Mouse (Mus musculus) heart, embryonic 15.5 days (tissue): ENCODE results near the gene Rnf207. TPM values are rescaled to one million over a fixed set of nuclear protein-coding genes. Genes with fewer than 3 reads are reported as not detected.

Experiments used
- ATAC-seq: fragments of 200-750 bp; cut with Nextera tagmentation; replicated peaks from 2 replicates; pipeline ENCODE4 v1.8.0; 2017; ENCODE audit warnings: low read depth, moderate TSS enrichment; ENCODE audit not compliant: insufficient number of reproducible peaks, insufficient read depth, low FRiP score
- H3K27ac ChIP-seq: fragments of 300-500 bp; sonication (generic); 2 replicates; pipeline ENCODE4 v1.5.1; 2015; ENCODE audit warnings: mild to moderate bottlenecking, inconsistent platforms
- H3K27me3 ChIP-seq: fragments of 300-500 bp; sonication (generic); 2 replicates; pipeline ENCODE4 v1.6.1; 2015; ENCODE audit warnings: inconsistent platforms
- H3K36me3 ChIP-seq: fragments of 300-500 bp; sonication (generic); 2 replicates; pipeline ENCODE4 v1.6.1; 2015; ENCODE audit warnings: mild to moderate bottlenecking, inconsistent platforms
- H3K4me1 ChIP-seq: fragments of 300-500 bp; sonication (generic); replicated peaks from 2 replicates; pipeline ENCODE4 v1.6.1; 2015; ENCODE audit warnings: inconsistent platforms
- H3K4me2 ChIP-seq: fragments of 300-500 bp; sonication (generic); 2 replicates; pipeline ENCODE4 v1.6.1; 2015; ENCODE audit warnings: inconsistent platforms, mild to moderate bottlenecking, moderate library complexity
- H3K4me3 ChIP-seq: fragments of 300-500 bp; sonication (generic); 2 replicates; pipeline ENCODE4 v1.5.1; 2015; ENCODE audit warnings: mild to moderate bottlenecking, inconsistent platforms
- H3K9ac ChIP-seq: fragments of 300-500 bp; sonication (generic); 2 replicates; pipeline ENCODE4 v1.6.1; 2015; ENCODE audit warnings: mild to moderate bottlenecking, inconsistent platforms
- H3K9me3 ChIP-seq: fragments of 300-500 bp; sonication (generic); replicated peaks from 2 replicates; pipeline ENCODE4 v1.6.1; 2016; ENCODE audit warnings: inconsistent platforms
- WGBS: fragments of 180-500 bp; shearing (Covaris S2); methylation state at CpG from one replicate; pipeline ENCODE4 v1.1.7; 2015; ENCODE audit warnings: mixed read lengths; 5-methylcytosine and 5-hydroxymethylcytosine counted together
- polyA plus RNA-seq: library from polyadenylated mRNA; unstranded; fragments of >200 nt; fragmentation: Nextera tagmentation; extraction: Ambion mirVana; gene quantifications from 2 replicates; pipeline ENCODE4 v1.2.1, GENCODE M21; 2015

Gene Rnf207
- polyA plus RNA-seq, 1 experiment from 2014 or later: 103 TPM

DNA sequence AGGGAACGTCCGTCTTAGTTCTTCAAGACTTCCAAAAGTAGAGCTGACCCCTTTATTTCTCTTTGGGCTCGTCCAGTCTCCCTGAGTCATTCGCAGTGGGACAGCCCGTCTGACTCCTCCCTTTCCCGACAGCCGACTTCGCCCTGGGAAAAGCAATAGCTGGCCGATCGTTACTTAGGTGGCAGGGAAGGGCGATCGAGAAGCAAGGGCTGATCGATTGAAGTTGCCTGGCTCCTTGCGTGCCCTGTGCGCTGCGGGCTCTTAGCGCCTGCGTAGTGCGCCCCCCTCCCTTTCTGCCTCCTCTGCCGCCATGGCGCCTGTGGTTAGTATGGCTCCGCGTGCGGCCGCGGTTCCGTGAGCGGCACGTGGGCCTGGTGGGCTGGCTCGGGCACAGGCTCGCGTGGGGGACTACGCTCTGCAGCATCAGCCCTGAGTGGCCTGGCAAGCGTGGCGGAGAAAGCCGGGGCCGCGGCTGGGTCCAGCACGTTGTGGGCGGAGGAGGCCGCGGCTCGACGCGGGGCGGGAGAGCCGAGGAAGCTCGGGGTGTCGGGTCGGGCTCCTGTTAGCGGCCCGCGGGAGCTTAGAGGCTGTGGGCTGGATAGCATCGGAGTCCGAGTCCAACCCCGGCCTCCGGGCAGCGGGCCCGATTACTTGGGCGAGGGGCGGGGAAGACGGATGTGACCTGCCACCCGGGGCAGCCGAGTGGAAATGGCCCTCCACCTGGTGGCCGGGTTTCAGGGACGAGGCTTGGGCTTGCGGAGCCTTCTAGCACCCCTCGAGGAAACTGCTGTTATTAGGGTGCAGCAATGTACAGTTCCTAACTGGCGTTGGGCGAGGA is 7.0 kb upstream of the Rnf207 start, which contains the start of gene Rpl22:
TSS of gene Rpl22 (plus strand) at position 169 of the 838 bp plus-strand sequence.
- Histone ChIP-seq H3K36me3 (peaks cover 31% of the 10 kb centered on the region), H3K4me2 (peak within 1 kb of the TSS; percentile 78), H3K4me1 (peaks cover 12% of the 10 kb centered on the region), H3K27ac (peak within 1 kb of the TSS; percentile 58), H3K27me3 (no peaks in the 10 kb centered on the region), H3K4me3 (peak within 1 kb of the TSS; percentile 78), H3K9me3 (no peaks in the 10 kb centered on the region), H3K9ac (peak within 1 kb of the TSS; percentile 92)
- WGBS: under 1% methylated on average over 70 of the region's 70 CpGs
- peak; percentile 95 for ATAC-seq

- no peak; the same call in 1 of the 2 replicates for ATAC-seq
- WGBS: 44% methylated on average over 16 of the region's 16 CpGs
- H3K27ac ChIP-seq: no peak overlapping the region
These were observed 6.1 kb upstream of the Rnf207 start for GRCm38 (mm10) chr4:152324641-152325562.

DNA sequence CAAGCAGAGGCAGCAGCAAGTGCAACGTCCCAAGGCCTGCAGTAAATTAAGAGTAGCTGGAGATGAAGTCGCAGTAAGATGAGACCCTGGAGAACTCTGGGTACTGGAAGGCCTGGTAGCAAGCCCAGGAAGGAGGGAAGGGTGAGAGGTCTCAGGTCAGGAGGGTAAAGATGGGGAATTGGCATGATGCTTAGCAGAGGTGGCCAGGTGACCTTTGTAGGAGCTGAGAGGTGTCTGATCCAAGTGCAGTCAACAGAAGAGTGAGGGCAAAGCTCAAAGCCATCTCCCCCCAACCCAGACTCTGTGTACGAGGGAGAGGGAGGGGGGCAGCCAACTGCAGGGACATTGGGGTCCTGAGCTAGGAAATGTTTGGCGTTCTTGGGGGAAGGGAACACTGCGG is 2.7 kb upstream of the Rnf207 start:
- H3K27ac ChIP-seq: no peak overlapping the region
- ATAC-seq: no peak
- H3K4me3 ChIP-seq: no peak overlapping the region
- peaks cover 11% of the 10 kb centered on the region; the same call in 1 of the 2 replicates for H3K27me3 ChIP-seq
- H3K36me3 ChIP-seq: no peaks in the 10 kb centered on the region
- no peaks in the 10 kb centered on the region for H3K9me3 ChIP-seq
- H3K9ac ChIP-seq: no peak overlapping the region
- H3K4me1 ChIP-seq: peaks cover 19% of the 10 kb centered on the region
- WGBS: 53% methylated on average over 5 of the region's 5 CpGs
- H3K4me2 ChIP-seq: no peak overlapping the region

More at GRCm38 (mm10) chr4:152324641-152325562, 6.1 kb upstream of the Rnf207 start:
- Histone ChIP-seq H3K4me3 (peak overlapping the region; percentile 78), H3K9me3 (no peaks in the 10 kb centered on the region), H3K4me2 (peak overlapping the region; percentile 53), H3K4me1 (peaks cover 12% of the 10 kb centered on the region), H3K9ac (no peak overlapping the region), H3K36me3 (peaks cover 22% of the 10 kb centered on the region), H3K27me3 (no peaks in the 10 kb centered on the region)

DNA sequence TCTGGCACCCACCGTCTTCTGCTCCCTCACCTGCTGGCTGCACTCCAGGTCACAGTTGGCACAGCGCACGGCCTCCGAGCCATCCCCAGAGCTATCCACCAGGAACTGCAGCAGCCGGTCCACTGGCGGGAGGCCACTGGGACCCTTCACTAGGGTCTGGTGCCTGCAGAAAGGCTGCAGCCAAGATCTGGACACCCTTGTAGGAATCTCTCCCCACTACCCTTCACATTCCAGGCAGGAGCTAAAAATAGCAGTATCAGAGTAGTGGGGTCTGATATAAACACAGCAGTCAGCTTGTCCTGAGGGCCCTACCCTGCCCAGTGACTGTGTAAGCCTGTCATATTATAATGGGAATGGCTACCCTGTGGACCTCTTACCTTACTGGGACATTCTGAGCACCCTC is 1.2 kb downstream of the Rnf207 start:
- Histone ChIP-seq H3K27me3 (peaks cover 46% of the 10 kb centered on the region), H3K9me3 (no peaks in the 10 kb centered on the region), H3K36me3 (peaks cover 3% of the 10 kb centered on the region; the same call in 1 of the 2 replicates), H3K9ac (peak overlapping the region; percentile 61), H3K4me1 (peaks cover 49% of the 10 kb centered on the region), H3K4me2 (peak overlapping the region; percentile 69), H3K4me3 (peak overlapping the region; percentile 52), H3K27ac (peak overlapping the region; percentile 97)
- WGBS: 43% methylated on average over 6 of the region's 6 CpGs
- ATAC-seq: peak; percentile 77

DNA sequence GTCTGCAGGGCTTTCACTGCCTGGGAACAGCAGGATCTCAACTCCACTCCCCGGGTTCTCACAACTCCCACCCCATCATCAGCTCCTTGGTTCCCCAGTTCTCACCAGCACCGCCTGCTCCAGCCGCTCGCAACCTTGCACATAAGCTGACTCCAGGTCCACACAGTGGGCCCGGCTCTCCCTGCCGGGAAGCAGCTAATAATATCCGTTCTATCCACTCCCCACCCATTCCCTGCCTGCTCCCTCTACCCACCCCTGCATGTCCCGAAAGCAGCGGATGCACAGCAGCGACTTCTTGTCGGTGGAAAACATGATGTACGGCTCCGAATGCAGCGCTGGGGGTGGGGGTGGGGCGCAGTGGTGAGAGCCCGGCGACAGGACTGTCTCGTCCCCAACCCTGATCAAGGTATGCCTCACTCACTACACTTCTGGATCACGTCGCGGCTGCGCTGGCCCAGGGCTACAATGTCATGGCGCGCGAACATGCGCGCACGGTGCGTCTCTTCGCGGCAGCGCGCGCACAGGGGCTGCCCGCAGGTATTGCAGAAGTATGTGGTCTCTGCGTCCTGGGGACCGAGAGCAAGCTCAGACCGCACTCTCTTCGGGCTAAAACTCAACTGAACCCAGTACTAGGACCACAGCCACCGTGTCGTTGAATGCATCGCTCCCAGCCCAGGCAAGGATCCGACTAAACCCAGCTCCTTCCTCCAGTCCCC is 3.1 kb downstream of the Rnf207 start:
- peak overlapping the region; percentile 26 for H3K9ac ChIP-seq
- H3K4me1 ChIP-seq: peaks cover 55% of the 10 kb centered on the region

GRCm38 (mm10) chr4:152313934-152314333 is 4.9 kb downstream of the Rnf207 start:
- Histone ChIP-seq H3K4me3 (no peak overlapping the region), H3K36me3 (peaks cover 23% of the 10 kb centered on the region), H3K4me2 (peak overlapping the region; percentile 60; the same call in 1 of the 2 replicates), H3K27me3 (peaks cover 65% of the 10 kb centered on the region), H3K9ac (no peak overlapping the region), H3K9me3 (no peaks in the 10 kb centered on the region), H3K27ac (no peak overlapping the region), H3K4me1 (peaks cover 55% of the 10 kb centered on the region)
- ATAC-seq: no peak

More for the DNA sequence above, 3.1 kb downstream of the Rnf207 start:
- Histone ChIP-seq H3K4me3 (peak overlapping the region; percentile 52), H3K9me3 (no peaks in the 10 kb centered on the region), H3K36me3 (peaks cover 20% of the 10 kb centered on the region), H3K4me2 (peak overlapping the region; percentile 69), H3K27ac (peak overlapping the region; percentile 31), H3K27me3 (peaks cover 65% of the 10 kb centered on the region)
- no peak for ATAC-seq
- WGBS: 2% methylated on average over 43 of the region's 43 CpGs

- Histone ChIP-seq H3K4me3 (peak overlapping the region; percentile 36), H3K27me3 (peaks cover 65% of the 10 kb centered on the region), H3K9ac (no peak overlapping the region), H3K4me2 (peak overlapping the region; percentile 60), H3K36me3 (peaks cover 30% of the 10 kb centered on the region), H3K9me3 (no peaks in the 10 kb centered on the region), H3K4me1 (peaks cover 50% of the 10 kb centered on the region), H3K27ac (no peak overlapping the region)
- 4% methylated on average over 29 of the region's 29 CpGs for WGBS
- no peak for ATAC-seq
These were observed 5.6 kb downstream of the Rnf207 start for GRCm38 (mm10) chr4:152313211-152313632.

DNA sequence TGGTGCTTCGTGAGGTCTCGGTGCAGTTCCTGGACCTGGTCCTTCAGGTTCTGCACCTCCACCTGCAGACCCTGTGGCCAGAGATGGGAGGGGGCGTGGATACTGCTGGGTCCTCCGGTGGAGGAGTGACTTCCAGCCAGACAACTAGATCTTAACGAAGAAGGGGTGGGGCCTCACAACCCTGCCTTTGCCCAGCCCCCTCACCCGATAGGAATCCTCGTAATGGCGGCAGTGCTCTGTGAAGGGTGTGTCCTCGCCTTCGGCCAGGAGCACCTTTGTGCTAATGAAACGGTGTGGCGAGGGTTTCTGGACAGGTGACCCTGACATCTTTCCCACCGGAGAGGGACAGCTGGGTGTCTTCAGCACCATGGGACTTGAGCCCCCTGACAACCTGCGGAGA is 6.6 kb downstream of the Rnf207 start:
- Histone ChIP-seq H3K4me2 (no peak overlapping the region), H3K27me3 (peaks cover 59% of the 10 kb centered on the region), H3K4me1 (peaks cover 43% of the 10 kb centered on the region), H3K36me3 (peaks cover 34% of the 10 kb centered on the region), H3K9ac (no peak overlapping the region), H3K27ac (no peak overlapping the region), H3K9me3 (no peaks in the 10 kb centered on the region), H3K4me3 (no peak overlapping the region)
- no peak for ATAC-seq
- 27% methylated on average over 14 of the region's 14 CpGs for WGBS

GRCm38 (mm10) chr4:152307542-152307941 is 11.3 kb downstream of the Rnf207 start:
- no peak for ATAC-seq
- WGBS: 85% methylated on average over 9 of the region's 9 CpGs
- Histone ChIP-seq H3K4me1 (peaks cover 6% of the 10 kb centered on the region), H3K9ac (no peak overlapping the region), H3K4me3 (no peak overlapping the region), H3K27ac (no peak overlapping the region), H3K9me3 (no peaks in the 10 kb centered on the region), H3K27me3 (peaks cover 18% of the 10 kb centered on the region), H3K4me2 (no peak overlapping the region), H3K36me3 (peaks cover 63% of the 10 kb centered on the region)

DNA sequence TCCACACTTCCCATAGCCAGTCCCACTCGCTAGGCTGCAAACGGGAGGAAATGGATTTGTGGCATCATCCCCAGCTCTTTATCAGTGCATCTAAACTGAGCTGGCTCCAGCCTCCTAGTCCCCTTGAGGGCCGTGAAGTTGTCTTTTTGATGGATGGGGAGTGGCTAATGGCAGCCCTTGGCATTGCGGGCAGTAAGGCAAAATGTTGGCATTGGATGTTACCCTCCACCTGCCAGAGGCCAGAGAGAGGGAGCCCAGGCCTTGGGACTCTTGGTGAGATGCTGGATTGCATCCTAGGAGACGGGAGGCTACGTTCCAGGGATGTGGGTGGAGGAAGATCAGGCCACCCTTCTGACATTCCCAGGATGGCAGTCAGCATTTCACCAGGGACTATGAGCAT is 12.8 kb downstream of the Rnf207 start:
- H3K9ac ChIP-seq: no peak overlapping the region

More for the DNA sequence above, 12.8 kb downstream of the Rnf207 start:
- no peaks in the 10 kb centered on the region for H3K9me3 ChIP-seq
- peaks cover 50% of the 10 kb centered on the region for H3K36me3 ChIP-seq
- H3K4me1 ChIP-seq: no peaks in the 10 kb centered on the region
- no peak for ATAC-seq
- H3K4me3 ChIP-seq: no peak overlapping the region
- WGBS: 76% methylated on average over 6 of the region's 6 CpGs
- peaks cover 2% of the 10 kb centered on the region; the same call in 1 of the 2 replicates for H3K27me3 ChIP-seq
- H3K27ac ChIP-seq: no peak overlapping the region
- H3K4me2 ChIP-seq: no peak overlapping the region
